Mouse (Mus musculus): ENCODE data around the gene Prmt8. TPM values are rescaled to one million over a fixed set of nuclear protein-coding genes. Genes with fewer than 3 reads are reported as not detected.

The Prmt8 gene
- total and polyA plus RNA-seq, 3 experiments: not detected

DNA sequence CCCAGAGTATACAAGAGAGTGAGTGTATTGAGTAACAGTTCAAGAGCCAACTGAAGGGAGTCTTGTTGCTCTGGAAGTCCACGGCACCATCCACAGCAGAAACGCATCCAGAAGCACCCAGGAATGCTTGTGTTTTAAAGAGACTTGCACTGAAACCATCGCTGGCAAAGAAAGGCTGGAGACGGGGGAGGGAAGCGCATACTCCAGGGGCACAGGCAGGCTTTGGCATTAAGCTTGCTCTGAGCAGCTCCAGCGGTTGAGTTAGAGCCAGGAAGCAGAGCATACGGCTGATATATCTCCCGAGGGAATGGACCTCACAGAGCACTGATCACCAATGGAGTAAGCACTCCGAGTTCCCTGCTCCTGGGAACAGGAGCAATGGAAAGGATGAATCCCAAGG, 91.0 kb downstream of the Prmt8 start:
- no peak overlapping the region for H3K4me3 ChIP-seq (ENCODE audit: control insufficient read depth in 1 of 2, insufficient read depth in 1 of 2, low read depth in 2 of 2, low read length in 2 of 2)
- H3K9me3 ChIP-seq (replicated peaks; ENCODE audit: insufficient read depth, low read length): no peaks in the 10 kb centered on the region
- no peaks in the 10 kb centered on the region for H3K27me3 ChIP-seq (ENCODE audit: control insufficient read depth in 1 of 2, insufficient read depth in 2 of 2, low read length in 2 of 2)
- H3K4me1 ChIP-seq (ENCODE audit: control insufficient read depth in 1 of 2, insufficient read depth in 2 of 2, low read length in 2 of 2): no peaks in the 10 kb centered on the region
- no peak overlapping the region for H3K27ac ChIP-seq (ENCODE audit: control insufficient read depth, low read depth, low read length)
- no peak overlapping the region for H3K9ac ChIP-seq (ENCODE audit: control insufficient read depth, low read depth, low read length, poor library complexity, severe bottlenecking)
- H3K79me2 ChIP-seq (ENCODE audit: control insufficient read depth, insufficient read depth, low read length, poor library complexity): no peaks in the 10 kb centered on the region
- H3K36me3 ChIP-seq (ENCODE audit: control insufficient read depth in 1 of 2, insufficient read depth in 2 of 2, low read length in 2 of 2): no peaks in the 10 kb centered on the region
- DNase-seq (ENCODE audit: low read depth, low spot score): no peak
- no peak for TF ChIP-seq JUND (IDR thresholded peaks at IDR 0.05; ENCODE audit: low read depth, low read length)
- no peak for TF ChIP-seq POLR2A (IDR thresholded peaks at IDR 0.05; ENCODE audit: control insufficient read depth in 1 of 2, insufficient read depth in 1 of 2, low read depth in 1 of 2, low read length in 2 of 2, poor library complexity in 1 of 2)
- TF ChIP-seq MYC (IDR thresholded peaks at IDR 0.05; ENCODE audit: low read depth, low read length): no peak
- TF ChIP-seq ETS1 (IDR thresholded peaks at IDR 0.05; ENCODE audit: low read depth, low read length): no peak
- no peak for TF ChIP-seq MYB (IDR thresholded peaks at IDR 0.05; ENCODE audit: low read depth, low read length)
- TF ChIP-seq ZC3H11A (IDR thresholded peaks at IDR 0.05; ENCODE audit: low read depth, low read length): no peak
- no peak for TF ChIP-seq MXI1 (IDR thresholded peaks at IDR 0.05; ENCODE audit: low read depth, low read length)
- no peak for TF ChIP-seq USF2 (IDR thresholded peaks at IDR 0.05; ENCODE audit: borderline replicate concordance in 1 of 2, insufficient read depth in 1 of 2, low read depth in 1 of 2, low read length in 2 of 2)
- no peak for TF ChIP-seq ZKSCAN1 (IDR thresholded peaks at IDR 0.05; ENCODE audit: low read depth, low read length)
- no peak for TF ChIP-seq GATA1 (IDR thresholded peaks at IDR 0.05; ENCODE audit: low read depth, low read length)
- no peak for TF ChIP-seq RCOR1 (IDR thresholded peaks at IDR 0.05; ENCODE audit: low read depth, low read length)

DNA sequence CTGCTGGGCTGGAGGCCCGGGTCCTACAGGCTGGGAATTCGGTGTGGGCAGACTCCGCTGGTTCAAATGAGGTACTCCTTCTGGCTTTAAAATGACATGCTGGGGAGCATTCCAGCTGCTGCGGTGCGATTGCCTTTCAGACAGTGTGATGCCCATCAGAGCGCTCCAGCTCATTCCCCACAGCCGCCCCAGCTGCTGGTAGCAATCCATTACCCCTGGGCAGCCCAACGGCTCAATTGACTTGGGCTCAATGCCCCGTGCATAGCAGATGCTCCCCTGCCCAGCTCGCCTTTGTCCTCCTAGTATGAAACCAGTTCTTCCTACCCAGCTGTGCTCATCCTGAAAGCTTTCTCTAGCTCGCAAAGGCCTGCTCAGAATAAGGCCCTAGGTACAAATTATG, 92.4 kb downstream of the Prmt8 start:
- Histone ChIP-seq H3K27me3 (ENCODE audit: control insufficient read depth in 1 of 2, insufficient read depth in 2 of 2, low read length in 2 of 2) (no peaks in the 10 kb centered on the region), H3K36me3 (ENCODE audit: control insufficient read depth in 1 of 2, insufficient read depth in 2 of 2, low read length in 2 of 2) (no peaks in the 10 kb centered on the region), H3K4me1 (ENCODE audit: control insufficient read depth in 1 of 2, insufficient read depth in 2 of 2, low read length in 2 of 2) (no peaks in the 10 kb centered on the region), H3K9ac (ENCODE audit: control insufficient read depth, low read depth, low read length, poor library complexity, severe bottlenecking) (no peak overlapping the region), H3K27ac (ENCODE audit: control insufficient read depth, low read depth, low read length) (no peak overlapping the region), H3K79me2 (ENCODE audit: control insufficient read depth, insufficient read depth, low read length, poor library complexity) (no peaks in the 10 kb centered on the region), H3K4me3 (ENCODE audit: control insufficient read depth in 1 of 2, insufficient read depth in 1 of 2, low read depth in 2 of 2, low read length in 2 of 2) (no peak overlapping the region), H3K9me3 (replicated peaks; ENCODE audit: insufficient read depth, low read length) (no peaks in the 10 kb centered on the region)
- TF ChIP-seq MAFK (IDR thresholded peaks at IDR 0.05; ENCODE audit: borderline replicate concordance, low read depth, low read length) (no peak), CHD2 (IDR thresholded peaks at IDR 0.05; ENCODE audit: low read length) (no peak), USF2 (IDR thresholded peaks at IDR 0.05; ENCODE audit: borderline replicate concordance in 1 of 2, insufficient read depth in 1 of 2, low read depth in 1 of 2, low read length in 2 of 2) (no peak), CHD1 (IDR thresholded peaks at IDR 0.05; ENCODE audit: low read depth, low read length) (no peak), MXI1 (IDR thresholded peaks at IDR 0.05; ENCODE audit: low read depth, low read length) (no peak), RCOR1 (IDR thresholded peaks at IDR 0.05; ENCODE audit: low read depth, low read length) (no peak), USF1 (IDR thresholded peaks at IDR 0.05; ENCODE audit: low read depth, low read length) (no peak), GATA1 (IDR thresholded peaks at IDR 0.05; ENCODE audit: low read depth, low read length) (no peak), ZMIZ1 (IDR thresholded peaks at IDR 0.05; ENCODE audit: low read depth, low read length) (no peak), ZNF384 (IDR thresholded peaks at IDR 0.05; ENCODE audit: low read depth, low read length) (no peak), ZKSCAN1 (IDR thresholded peaks at IDR 0.05; ENCODE audit: low read depth, low read length) (no peak), SIN3A (IDR thresholded peaks at IDR 0.05; ENCODE audit: low read length) (no peak), CTCF (IDR thresholded peaks at IDR 0.05 in 2 of 3, conservative IDR thresholded peaks at IDR 0.05 in 1 of 3; ENCODE audit: control insufficient read depth in 1 of 3, insufficient read depth in 1 of 3, low read depth in 2 of 3, low read length in 3 of 3, poor library complexity in 1 of 3, severe bottlenecking in 1 of 3) (no peak)
- no peak for DNase-seq (ENCODE audit: low read depth, low spot score)
